Mouse (Mus musculus) neural tube, embryonic 11.5 days (tissue): ENCODE measurements around the gene Aym1. TPM values are rescaled to one million over a fixed set of nuclear protein-coding genes. Genes with fewer than 3 reads are reported as not detected.

Experiments used
- ATAC-seq: fragments of 200-750 bp; cut with Nextera tagmentation; 2 replicates; pipeline ENCODE4 v1.8.0; 2017; ENCODE audit warnings: moderate number of reproducible peaks, mild to moderate bottlenecking, moderate TSS enrichment, moderate library complexity; ENCODE audit not compliant: insufficient read depth, low FRiP score, low TSS enrichment
- DNase-seq: peaks from one replicate; pipeline ENCODE4 v3.0.0-alpha.2; 2015; ENCODE audit warnings: low spot score
- H3K27ac ChIP-seq: fragments of 300-500 bp; sonication (generic); 2 replicates; pipeline ENCODE4 v1.5.1; 2014; ENCODE audit warnings: low read depth, mild to moderate bottlenecking, low read length
- H3K27me3 ChIP-seq: fragments of 300-500 bp; sonication (generic); 2 replicates; pipeline ENCODE4 v1.6.1; 2014; ENCODE audit warnings: mild to moderate bottlenecking, low read length, mixed read lengths; ENCODE audit not compliant: control insufficient read depth, insufficient read depth
- H3K36me3 ChIP-seq: fragments of 300-500 bp; sonication (generic); 2 replicates; pipeline ENCODE4 v1.6.1; 2014; ENCODE audit warnings: mild to moderate bottlenecking, low read length, moderate library complexity, mixed read lengths; ENCODE audit not compliant: control insufficient read depth, insufficient read depth
- H3K4me1 ChIP-seq: fragments of 300-500 bp; sonication (generic); 2 replicates; pipeline ENCODE4 v1.6.1; 2014; ENCODE audit warnings: low read length, mixed read lengths; ENCODE audit not compliant: control insufficient read depth, insufficient read depth
- H3K4me2 ChIP-seq: fragments of 300-500 bp; sonication (generic); 2 replicates; pipeline ENCODE4 v1.6.1; 2014; ENCODE audit warnings: low read depth, mild to moderate bottlenecking, moderate library complexity
- H3K4me3 ChIP-seq: fragments of 300-500 bp; sonication (generic); 2 replicates; pipeline ENCODE4 v1.5.1; 2014; ENCODE audit warnings: low read depth, low read length
- H3K9ac ChIP-seq: fragments of 300-500 bp; sonication (generic); 2 replicates; pipeline ENCODE4 v1.6.1; 2014; ENCODE audit warnings: mild to moderate bottlenecking, low read length
- H3K9me3 ChIP-seq: fragments of 300-500 bp; sonication (generic); 2 replicates; pipeline ENCODE4 v1.6.1; 2016; ENCODE audit warnings: low read length; ENCODE audit not compliant: control insufficient read depth
- WGBS: fragments of 180-500 bp; shearing (Covaris S2); extraction: QIAGEN DNeasy Blood & Tissue Kit; methylation state at CpG from one replicate; pipeline ENCODE4 v1.1.7; 2014; 5-methylcytosine and 5-hydroxymethylcytosine counted together
- microRNA-seq: library from miRNA; unstranded; fragments of <30 nt; microRNA quantifications from one replicate; pipeline ENCODE4, GENCODE M21; 2016
- polyA plus RNA-seq: library from polyadenylated mRNA; unstranded; fragments of >200 nt; fragmentation: Nextera tagmentation; extraction: Ambion mirVana; gene quantifications from 2 replicates; pipeline ENCODE4 v1.2.1, GENCODE M21; 2014

The Aym1 gene
- polyA plus RNA-seq, 1 experiment from 2014 or later = not detected

DNA sequence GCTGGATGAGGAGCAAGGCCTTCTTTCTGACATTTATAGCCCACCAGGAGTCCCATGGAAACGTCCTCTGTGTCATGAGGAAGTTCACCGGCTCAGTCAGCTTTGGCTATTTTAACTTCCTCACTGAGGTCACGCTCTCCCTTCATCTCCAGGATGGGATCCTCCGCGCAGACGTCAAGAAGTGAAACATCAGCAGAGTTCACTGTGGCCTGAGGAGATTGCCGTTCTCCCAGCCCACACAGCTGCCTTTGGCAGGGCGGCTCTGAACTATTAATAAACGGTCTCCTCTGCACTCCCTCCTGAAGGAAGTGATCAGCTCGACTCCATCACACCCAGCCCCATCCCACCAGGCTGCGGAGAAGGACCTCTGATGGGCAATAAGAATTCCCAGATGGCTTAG is 45.6 kb downstream of the Aym1 start:
- DNase-seq (no peak), ATAC-seq (no peak)
- H3K4me3 ChIP-seq = no peak overlapping the region
- no peak overlapping the region for H3K4me2 ChIP-seq
- H3K27me3 ChIP-seq = no peaks in the 10 kb centered on the region
- H3K36me3 ChIP-seq = no peaks in the 10 kb centered on the region
- H3K4me1 ChIP-seq = no peaks in the 10 kb centered on the region
- H3K9ac ChIP-seq = no peak overlapping the region
- no peaks in the 10 kb centered on the region; the same call in 1 of the 2 replicates for H3K9me3 ChIP-seq
- 70% methylated on average over 11 of the region's 11 CpGs for WGBS
- H3K27ac ChIP-seq = no peak overlapping the region

DNA sequence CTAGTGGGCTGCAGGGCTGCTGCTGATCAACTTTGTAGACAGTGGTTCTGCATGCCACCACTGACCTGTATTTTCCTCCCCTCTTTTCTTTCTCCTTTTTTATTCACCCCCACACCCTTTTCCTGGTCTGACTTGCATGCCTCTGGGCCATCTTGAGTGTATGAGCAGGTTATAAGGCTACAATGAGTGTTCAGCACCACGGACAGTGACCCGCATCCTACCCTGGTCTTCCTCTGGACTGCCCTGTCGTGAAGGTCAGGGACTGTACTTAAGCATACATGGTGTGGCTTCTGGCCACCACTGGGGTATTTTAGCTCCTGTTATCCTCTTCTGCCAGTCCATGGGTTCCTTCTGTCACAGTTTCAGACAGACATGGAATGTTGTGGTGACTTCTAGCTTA is 50.3 kb downstream of the Aym1 start:
- no peak for ATAC-seq
- H3K27ac ChIP-seq = no peak overlapping the region
- DNase-seq = peak; percentile 51
- no peak overlapping the region for H3K9ac ChIP-seq
- H3K36me3 ChIP-seq = no peaks in the 10 kb centered on the region
- no peaks in the 10 kb centered on the region for H3K9me3 ChIP-seq
- H3K27me3 ChIP-seq = no peaks in the 10 kb centered on the region
- 6% methylated on average over 3 of the region's 3 CpGs for WGBS
- no peak overlapping the region for H3K4me3 ChIP-seq
- no peaks in the 10 kb centered on the region for H3K4me1 ChIP-seq
- H3K4me2 ChIP-seq = no peak overlapping the region

Small RNAs within 50 kb of the gene (microRNA-seq; reads per million reads assigned to microRNA genes)
- gene Mir7229 (not detected), gene Mir7230 (not detected)

Other genes starting within 250 kb of the Aym1 start
- 1.3 and 1.5 TPM in 2 replicates for gene 2900026A02Rik, start 136.1 kb upstream of the Aym1 start, polyA plus RNA-seq
- gene Tmem211, start 130.4 kb upstream of the Aym1 start, polyA plus RNA-seq = not detected in 2 replicates
- gene Sgsm1, start 46.5 kb upstream of the Aym1 start, polyA plus RNA-seq = 8.5 and 10.7 TPM in 2 replicates
- 10.2 and 11.3 TPM in 2 replicates for gene Wscd2, start 133.0 kb downstream of the Aym1 start, polyA plus RNA-seq